Mouse (Mus musculus): ENCODE data around the gene Ndufv3. TPM values are rescaled to one million over a fixed set of nuclear protein-coding genes. Genes with fewer than 3 reads are reported as not detected.

Gene Ndufv3
- polyA plus RNA-seq (2014; fragmentation: Nextera tagmentation; extraction: Ambion mirVana): 206 and 237 TPM in 2 replicates

- Histone ChIP-seq H3K27ac (replicated peaks; ENCODE audit: low read depth, low read length) (no peak within 1 kb of the TSS), H3K9me3 (replicated peaks; ENCODE audit: control insufficient read depth, low read length) (no peaks in the 10 kb centered on the region), H3K4me3 (ENCODE audit: low read depth, low read length) (peak within 1 kb of the TSS; percentile 57), H3K4me1 (ENCODE audit: control insufficient read depth, insufficient read depth, low read length) (0 out of 2 replicates have a peak, but pooled peaks cover 3% of the 10 kb centered on the region), H3K4me2 (ENCODE audit: low read depth, low read length) (peak within 1 kb of the TSS; percentile 66), H3K36me3 (replicated peaks; ENCODE audit: control insufficient read depth, insufficient read depth, low read depth, low read length) (no peaks in the 10 kb centered on the region), H3K27me3 (ENCODE audit: control insufficient read depth, insufficient read depth, low read length) (no peaks in the 10 kb centered on the region), H3K9ac (replicated peaks; ENCODE audit: low read length) (peak within 1 kb of the TSS; percentile 54)
- WGBS: under 1% methylated on average over 45 of the region's 45 CpGs
- DNase-seq (ENCODE audit: low spot score): peak; percentile 100
- ATAC-seq (replicated peaks; ENCODE audit: insufficient number of reproducible peaks, low FRiP score, low TSS enrichment, low read depth): peak; percentile 94
These were observed at the start of gene Ndufv3, which contains the start of gene Wdr4 for GRCm38 (mm10) chr17:31519946-31520838. Gene Ndufv3, plus strand, starts transcription at chr17:31520115. Gene Wdr4, minus strand, starts transcription at chr17:31519980.

- no peaks in the 10 kb centered on the region for H3K9me3 ChIP-seq (replicated peaks; ENCODE audit: control insufficient read depth, low read length)
- H3K4me3 ChIP-seq (ENCODE audit: low read depth, low read length): no peak overlapping the region
- no peaks in the 10 kb centered on the region for H3K27me3 ChIP-seq (ENCODE audit: control insufficient read depth, insufficient read depth, low read length)
- no peaks in the 10 kb centered on the region for H3K4me1 ChIP-seq (ENCODE audit: control insufficient read depth, insufficient read depth, low read length)
- 84% methylated on average over 5 of the region's 5 CpGs for WGBS
- DNase-seq (ENCODE audit: low spot score): no peak
- no peak overlapping the region for H3K4me2 ChIP-seq (ENCODE audit: low read depth, low read length)
- H3K27ac ChIP-seq (replicated peaks; ENCODE audit: low read depth, low read length): no peak overlapping the region
- no peaks in the 10 kb centered on the region for H3K36me3 ChIP-seq (replicated peaks; ENCODE audit: control insufficient read depth, insufficient read depth, low read depth, low read length)
- no peak for ATAC-seq (replicated peaks; ENCODE audit: insufficient number of reproducible peaks, low FRiP score, low TSS enrichment, low read depth)
- H3K9ac ChIP-seq (replicated peaks; ENCODE audit: low read length): no peak overlapping the region
These were observed 49.0 kb upstream of the Ndufv3 start for GRCm38 (mm10) chr17:31470766-31471418.

- Histone ChIP-seq H3K4me1 (ENCODE audit: control insufficient read depth, insufficient read depth, low read length) (no peaks in the 10 kb centered on the region; the same call in 1 of the 2 replicates), H3K4me3 (ENCODE audit: low read depth, low read length) (no peak overlapping the region), H3K36me3 (replicated peaks; ENCODE audit: control insufficient read depth, insufficient read depth, low read depth, low read length) (no peaks in the 10 kb centered on the region), H3K9ac (replicated peaks; ENCODE audit: low read length) (no peak overlapping the region), H3K4me2 (ENCODE audit: low read depth, low read length) (no peak overlapping the region), H3K27ac (replicated peaks; ENCODE audit: low read depth, low read length) (no peak overlapping the region), H3K9me3 (replicated peaks; ENCODE audit: control insufficient read depth, low read length) (no peaks in the 10 kb centered on the region), H3K27me3 (ENCODE audit: control insufficient read depth, insufficient read depth, low read length) (no peaks in the 10 kb centered on the region)
- ATAC-seq (replicated peaks; ENCODE audit: insufficient number of reproducible peaks, low FRiP score, low TSS enrichment, low read depth) (no peak), DNase-seq (ENCODE audit: low spot score) (no peak)
- WGBS: 81% methylated on average over 6 of the region's 6 CpGs
These were observed 45.5 kb upstream of the Ndufv3 start for GRCm38 (mm10) chr17:31474388-31474787.

- no peak overlapping the region for H3K9ac ChIP-seq (replicated peaks; ENCODE audit: low read length)
- no peak overlapping the region for H3K4me3 ChIP-seq (ENCODE audit: low read depth, low read length)
- H3K27ac ChIP-seq (replicated peaks; ENCODE audit: low read depth, low read length): no peak overlapping the region
- no peaks in the 10 kb centered on the region for H3K36me3 ChIP-seq (replicated peaks; ENCODE audit: control insufficient read depth, insufficient read depth, low read depth, low read length)
- H3K4me1 ChIP-seq (ENCODE audit: control insufficient read depth, insufficient read depth, low read length): no peaks in the 10 kb centered on the region; the same call in 1 of the 2 replicates
- 73% methylated on average over 7 of the region's 7 CpGs for WGBS
- ATAC-seq (replicated peaks; ENCODE audit: insufficient number of reproducible peaks, low FRiP score, low TSS enrichment, low read depth) (no peak), DNase-seq (ENCODE audit: low spot score) (no peak)
- no peaks in the 10 kb centered on the region for H3K9me3 ChIP-seq (replicated peaks; ENCODE audit: control insufficient read depth, low read length)
- H3K4me2 ChIP-seq (ENCODE audit: low read depth, low read length): no peak overlapping the region
- no peaks in the 10 kb centered on the region for H3K27me3 ChIP-seq (ENCODE audit: control insufficient read depth, insufficient read depth, low read length)
These were observed 41.3 kb upstream of the Ndufv3 start for GRCm38 (mm10) chr17:31478606-31479005.

- H3K27ac ChIP-seq (replicated peaks; ENCODE audit: low read depth, low read length): no peak overlapping the region
- no peak overlapping the region for H3K4me3 ChIP-seq (ENCODE audit: low read depth, low read length)
- no peaks in the 10 kb centered on the region for H3K27me3 ChIP-seq (ENCODE audit: control insufficient read depth, insufficient read depth, low read length)
- no peaks in the 10 kb centered on the region; the same call in 1 of the 2 replicates for H3K4me1 ChIP-seq (ENCODE audit: control insufficient read depth, insufficient read depth, low read length)
- 50% methylated on average over 11 of the region's 11 CpGs for WGBS
- DNase-seq (ENCODE audit: low spot score): no peak
- no peak overlapping the region for H3K4me2 ChIP-seq (ENCODE audit: low read depth, low read length)
- ATAC-seq (replicated peaks; ENCODE audit: insufficient number of reproducible peaks, low FRiP score, low TSS enrichment, low read depth): no peak
- H3K9me3 ChIP-seq (replicated peaks; ENCODE audit: control insufficient read depth, low read length): no peaks in the 10 kb centered on the region
- no peak overlapping the region for H3K9ac ChIP-seq (replicated peaks; ENCODE audit: low read length)
- H3K36me3 ChIP-seq (replicated peaks; ENCODE audit: control insufficient read depth, insufficient read depth, low read depth, low read length): no peaks in the 10 kb centered on the region
These were observed 40.6 kb upstream of the Ndufv3 start for GRCm38 (mm10) chr17:31479108-31479844.

GRCm38 (mm10) chr17:31486616-31487198 is 33.2 kb upstream of the Ndufv3 start:
- 71% methylated on average over 10 of the region's 10 CpGs for WGBS
- DNase-seq (ENCODE audit: low spot score): no peak
- Histone ChIP-seq H3K4me3 (ENCODE audit: low read depth, low read length) (no peak overlapping the region), H3K36me3 (replicated peaks; ENCODE audit: control insufficient read depth, insufficient read depth, low read depth, low read length) (no peaks in the 10 kb centered on the region), H3K4me2 (ENCODE audit: low read depth, low read length) (no peak overlapping the region), H3K27me3 (ENCODE audit: control insufficient read depth, insufficient read depth, low read length) (no peaks in the 10 kb centered on the region), H3K4me1 (ENCODE audit: control insufficient read depth, insufficient read depth, low read length) (no peaks in the 10 kb centered on the region), H3K9me3 (replicated peaks; ENCODE audit: control insufficient read depth, low read length) (no peaks in the 10 kb centered on the region), H3K27ac (replicated peaks; ENCODE audit: low read depth, low read length) (no peak overlapping the region), H3K9ac (replicated peaks; ENCODE audit: low read length) (no peak overlapping the region)
- no peak for ATAC-seq (replicated peaks; ENCODE audit: insufficient number of reproducible peaks, low FRiP score, low TSS enrichment, low read depth)

- no peaks in the 10 kb centered on the region for H3K9me3 ChIP-seq (replicated peaks; ENCODE audit: control insufficient read depth, low read length)
- H3K4me2 ChIP-seq (ENCODE audit: low read depth, low read length): no peak overlapping the region
- H3K9ac ChIP-seq (replicated peaks; ENCODE audit: low read length): no peak overlapping the region
- DNase-seq (ENCODE audit: low spot score): no peak
- H3K27ac ChIP-seq (replicated peaks; ENCODE audit: low read depth, low read length): no peak overlapping the region
- H3K36me3 ChIP-seq (replicated peaks; ENCODE audit: control insufficient read depth, insufficient read depth, low read depth, low read length): no peaks in the 10 kb centered on the region
- ATAC-seq (replicated peaks; ENCODE audit: insufficient number of reproducible peaks, low FRiP score, low TSS enrichment, low read depth): no peak
- H3K27me3 ChIP-seq (ENCODE audit: control insufficient read depth, insufficient read depth, low read length): no peaks in the 10 kb centered on the region
- no peaks in the 10 kb centered on the region for H3K4me1 ChIP-seq (ENCODE audit: control insufficient read depth, insufficient read depth, low read length)
- H3K4me3 ChIP-seq (ENCODE audit: low read depth, low read length): no peak overlapping the region
- WGBS: 27% methylated on average over 6 of the region's 6 CpGs
These were observed 32.4 kb upstream of the Ndufv3 start for GRCm38 (mm10) chr17:31487433-31488060.
